Mouse (Mus musculus) naive thymus-derived CD4-positive, alpha-beta T cell, adult 2 months (primary cell): ENCODE data around the gene Ccl11.

Source experiments
- DNase-seq: peaks from one replicate; pipeline ENCODE4 v3.0.0-alpha.2; 2011; ENCODE audit warnings: low read depth

Gene Ccl11

DNA sequence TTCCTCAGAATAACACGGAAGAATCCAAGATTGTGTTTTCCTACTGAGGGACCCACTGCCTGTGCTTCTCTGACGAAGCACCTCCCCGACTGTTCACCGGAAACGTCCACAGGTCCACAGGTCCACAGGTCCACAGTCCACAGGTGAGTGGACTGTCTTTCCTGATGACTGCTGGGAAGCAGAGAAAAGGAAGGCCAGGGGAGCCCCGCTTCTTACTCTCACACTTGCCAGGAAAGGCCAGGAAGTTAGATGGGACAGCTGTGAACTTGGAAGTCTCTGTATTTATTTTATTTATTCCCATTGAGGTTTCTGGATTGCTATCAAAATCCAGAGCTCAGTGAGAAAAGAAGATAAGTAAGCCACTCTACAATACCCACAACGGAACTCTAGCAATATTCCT is 3.8 kb upstream of the Ccl11 start:
- no peak for DNase-seq

DNA sequence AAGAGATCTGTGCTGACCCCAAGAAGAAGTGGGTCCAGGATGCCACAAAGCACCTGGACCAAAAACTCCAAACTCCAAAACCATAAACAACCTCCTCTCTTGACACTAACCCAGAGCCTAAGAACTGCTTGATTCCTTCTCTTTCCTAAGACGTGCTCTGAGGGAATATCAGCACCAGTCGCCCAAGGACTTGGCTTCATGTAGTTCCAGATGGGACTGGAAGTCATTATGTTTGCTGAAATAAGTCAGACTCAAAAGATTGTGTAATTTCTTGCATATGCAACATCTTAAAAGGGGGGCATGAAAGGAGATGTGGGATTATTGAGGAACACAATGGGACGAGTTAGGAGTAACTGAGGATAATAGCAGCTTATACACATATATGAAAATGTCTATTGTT is 4.6 kb downstream of the Ccl11 start:
- DNase-seq: no peak

- no peak for DNase-seq
These were observed 5.8 kb downstream of the Ccl11 start for GRCm38 (mm10) chr11:82063454-82063853.

DNA sequence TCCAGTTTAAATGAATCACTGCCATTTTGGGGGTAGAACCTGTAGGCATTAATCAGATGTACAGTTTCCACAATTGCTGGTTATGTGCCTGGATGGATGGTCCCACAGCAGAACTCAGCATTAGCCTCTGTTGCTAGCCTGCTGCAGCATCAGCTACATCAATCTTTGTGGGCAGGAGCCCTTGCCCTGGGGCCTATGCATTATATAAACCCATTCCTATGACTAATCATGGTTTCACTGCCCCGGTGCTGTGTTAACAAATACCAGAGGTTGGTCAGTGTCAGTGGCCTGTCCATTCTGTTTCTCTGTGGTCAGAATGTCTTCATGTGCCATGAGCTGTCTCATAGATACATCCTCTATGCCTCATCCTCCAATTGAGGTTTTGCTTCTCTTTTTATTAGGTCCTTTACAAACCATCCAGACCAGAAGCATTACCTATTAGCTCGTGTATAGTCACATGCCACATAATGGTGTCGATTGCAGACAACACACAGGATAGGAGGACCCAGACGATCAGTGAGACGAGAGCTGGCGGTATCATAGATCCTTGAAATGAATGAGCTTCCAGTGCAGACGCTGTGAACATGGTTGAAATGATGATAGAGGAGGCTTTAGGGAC is 9.4 kb downstream of the Ccl11 start:
- no peak for DNase-seq

GRCm38 (mm10) chr11:82071076-82071475 is 13.5 kb downstream of the Ccl11 start:
- no peak for DNase-seq

DNA sequence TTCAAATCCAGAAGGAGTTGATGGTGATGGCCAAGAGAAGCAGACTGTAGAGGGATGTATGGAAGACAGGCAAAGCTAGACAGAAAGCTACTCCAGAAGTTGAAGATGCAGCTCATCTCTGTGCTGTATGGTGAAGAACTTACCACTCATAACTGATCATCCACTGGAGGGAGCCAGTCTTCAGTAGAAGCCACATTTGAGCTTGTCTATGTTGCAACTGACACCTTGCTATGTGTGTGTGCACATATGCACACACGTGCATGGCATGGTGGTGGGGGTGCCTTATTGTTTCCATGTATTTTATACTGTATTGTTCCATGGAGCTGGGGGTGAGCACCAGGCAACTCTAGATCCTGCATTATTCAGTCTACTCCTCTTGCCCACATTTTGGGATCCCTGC is 14.8 kb downstream of the Ccl11 start:
- no peak for DNase-seq

DNA sequence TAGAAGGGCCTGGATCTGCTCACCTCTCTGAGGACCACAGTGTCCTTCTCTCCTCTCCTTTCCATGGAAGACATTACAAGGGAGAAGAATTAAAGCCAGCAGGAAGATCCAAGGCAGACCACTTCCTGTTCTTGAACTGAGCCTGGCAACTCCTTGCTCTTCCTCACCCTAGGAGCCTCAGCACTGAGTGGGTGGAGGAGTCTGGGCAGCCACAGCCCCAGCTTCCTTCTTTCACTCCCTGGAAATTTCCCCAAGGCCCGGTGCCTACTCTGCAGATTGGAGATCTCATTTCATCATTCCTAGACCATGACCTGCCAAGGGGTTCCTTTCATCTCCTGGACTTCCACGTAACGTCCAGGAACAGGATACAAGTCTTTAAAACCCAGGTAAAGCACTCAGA is 15.4 kb downstream of the Ccl11 start:
- no peak for DNase-seq

DNA sequence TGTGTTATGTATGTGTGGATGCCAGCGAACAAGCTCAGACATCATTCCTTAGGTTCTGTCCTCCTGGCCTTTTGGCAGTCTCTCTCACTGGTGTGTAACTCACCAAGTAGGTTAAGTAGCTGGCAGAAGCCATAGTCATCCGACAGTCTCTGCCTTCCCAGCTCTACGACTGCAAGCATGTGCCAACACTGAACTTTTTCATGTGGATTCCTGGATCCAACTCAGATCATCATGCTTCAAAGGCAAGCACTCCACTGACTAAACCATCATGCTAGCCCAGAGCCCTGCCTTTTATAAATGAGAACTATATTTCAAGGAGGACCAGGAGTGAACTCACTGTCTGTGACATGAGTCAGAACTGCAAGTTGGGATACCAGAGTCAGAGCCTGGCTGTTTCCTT is 16.1 kb downstream of the Ccl11 start:
- no peak for DNase-seq

GRCm38 (mm10) chr11:82077031-82077430 is 19.4 kb downstream of the Ccl11 start:
- no peak for DNase-seq

DNA sequence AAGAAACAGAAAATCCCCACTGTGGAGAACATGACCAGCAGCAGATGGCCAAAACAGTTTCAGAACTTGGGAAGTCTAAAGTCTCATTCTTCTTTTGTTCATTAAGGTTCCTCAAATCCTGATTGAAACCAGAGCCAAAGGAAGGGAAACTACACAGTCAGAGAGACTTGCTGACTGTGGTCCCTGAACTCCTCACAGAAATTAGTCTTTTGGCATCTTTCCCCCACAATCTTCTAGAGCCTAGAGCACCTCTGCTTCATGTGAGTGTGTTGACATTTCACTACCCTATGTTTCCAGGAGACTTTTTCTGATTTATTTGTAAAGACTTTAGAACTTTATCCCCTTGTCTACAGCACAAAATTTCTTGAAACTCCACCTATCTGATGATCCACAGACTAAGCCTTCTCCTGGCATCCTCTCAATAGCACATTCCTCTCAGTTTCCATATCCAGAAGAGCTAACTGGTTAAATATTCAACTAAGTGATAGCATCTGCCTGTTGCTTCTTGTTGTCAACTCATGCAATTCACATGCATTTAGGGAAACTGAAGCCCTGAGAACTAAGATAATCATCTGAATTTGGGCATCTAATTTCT is 20.6 kb downstream of the Ccl11 start:
- DNase-seq: no peak

DNA sequence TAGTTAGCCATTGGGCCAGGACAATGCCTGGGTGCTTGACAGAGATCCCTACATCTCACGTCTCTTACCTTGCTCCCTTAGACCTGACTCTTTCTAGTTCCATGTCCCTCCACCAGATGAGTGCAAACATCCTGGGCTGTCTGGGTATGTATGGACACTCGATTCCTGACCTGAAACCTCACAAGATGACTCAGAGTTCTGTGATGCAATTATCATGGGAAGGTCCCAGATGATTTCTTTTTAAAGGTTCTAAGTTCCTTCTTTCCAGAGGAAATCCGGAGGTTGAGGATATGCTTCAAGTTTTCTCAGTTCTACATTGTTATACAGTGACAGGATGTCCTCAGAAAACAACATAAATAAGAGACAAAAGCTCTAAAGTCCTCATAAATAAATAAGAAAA is 23.2 kb downstream of the Ccl11 start:
- DNase-seq: no peak

DNA sequence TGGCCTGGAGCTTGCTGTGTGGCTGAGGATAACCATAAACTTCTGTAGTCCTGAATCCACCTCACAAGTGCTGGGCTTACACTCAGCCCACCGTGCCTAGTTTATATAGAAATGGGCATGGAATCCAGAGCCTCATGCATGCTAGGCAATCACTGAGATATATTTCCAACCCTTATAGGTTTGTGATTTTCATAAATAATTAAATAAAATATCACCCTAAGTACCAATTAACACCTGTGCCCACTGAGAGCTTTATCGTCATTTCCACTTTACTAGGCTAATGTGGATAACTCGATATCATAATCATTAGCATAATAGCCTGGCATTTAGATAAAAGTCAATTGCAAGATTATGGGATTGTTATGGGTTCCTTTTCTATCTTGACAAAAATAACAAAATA is 26.7 kb downstream of the Ccl11 start:
- no peak for DNase-seq

- no peak for DNase-seq
These were observed 42.1 kb downstream of the Ccl11 start for GRCm38 (mm10) chr11:82099511-82100323.

DNA sequence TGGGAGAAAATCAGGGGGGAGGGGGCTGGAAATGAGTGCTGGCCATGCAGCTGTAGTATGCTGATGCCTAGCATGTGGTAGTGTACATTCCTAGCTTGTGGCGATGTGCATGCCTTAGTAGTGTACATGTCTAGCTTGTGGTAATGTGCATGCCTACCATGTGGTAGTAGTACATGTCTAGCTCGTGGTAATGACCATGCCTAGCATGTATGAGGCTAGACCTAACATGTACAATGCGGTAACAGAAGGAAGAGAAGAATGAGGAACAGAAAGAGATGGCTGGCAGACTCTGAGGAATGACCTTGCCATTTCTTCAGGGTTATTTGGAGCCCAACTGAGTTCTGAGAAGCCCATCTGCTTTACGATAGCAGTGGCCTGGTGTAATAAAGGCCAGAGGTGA is 43.5 kb downstream of the Ccl11 start:
- no peak for DNase-seq

- no peak for DNase-seq
These were observed 43.9 kb downstream of the Ccl11 start, which contains the start of gene Ccl12 for GRCm38 (mm10) chr11:82101529-82101928. Gene Ccl12, plus strand, starts transcription at chr11:82101845.

DNA sequence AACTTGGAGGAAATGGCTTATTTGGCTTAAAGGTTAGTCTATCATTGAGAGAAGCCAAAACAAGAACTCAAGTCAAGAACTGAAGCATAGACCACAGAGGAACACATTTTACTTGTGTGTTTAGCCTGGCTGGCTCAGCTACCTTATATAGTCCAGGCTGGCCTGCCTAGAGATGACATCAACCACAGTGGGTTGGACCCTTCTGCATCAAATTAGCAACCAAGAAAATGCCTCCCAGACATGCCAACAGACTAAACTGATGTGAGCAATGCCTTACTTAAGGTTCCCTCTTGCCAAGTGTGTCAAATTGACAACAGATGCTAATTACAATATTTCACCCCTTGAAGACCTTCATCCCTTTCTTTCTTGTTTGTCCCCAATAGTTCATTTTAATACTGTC is 52.0 kb downstream of the Ccl11 start:
- no peak for DNase-seq

DNA sequence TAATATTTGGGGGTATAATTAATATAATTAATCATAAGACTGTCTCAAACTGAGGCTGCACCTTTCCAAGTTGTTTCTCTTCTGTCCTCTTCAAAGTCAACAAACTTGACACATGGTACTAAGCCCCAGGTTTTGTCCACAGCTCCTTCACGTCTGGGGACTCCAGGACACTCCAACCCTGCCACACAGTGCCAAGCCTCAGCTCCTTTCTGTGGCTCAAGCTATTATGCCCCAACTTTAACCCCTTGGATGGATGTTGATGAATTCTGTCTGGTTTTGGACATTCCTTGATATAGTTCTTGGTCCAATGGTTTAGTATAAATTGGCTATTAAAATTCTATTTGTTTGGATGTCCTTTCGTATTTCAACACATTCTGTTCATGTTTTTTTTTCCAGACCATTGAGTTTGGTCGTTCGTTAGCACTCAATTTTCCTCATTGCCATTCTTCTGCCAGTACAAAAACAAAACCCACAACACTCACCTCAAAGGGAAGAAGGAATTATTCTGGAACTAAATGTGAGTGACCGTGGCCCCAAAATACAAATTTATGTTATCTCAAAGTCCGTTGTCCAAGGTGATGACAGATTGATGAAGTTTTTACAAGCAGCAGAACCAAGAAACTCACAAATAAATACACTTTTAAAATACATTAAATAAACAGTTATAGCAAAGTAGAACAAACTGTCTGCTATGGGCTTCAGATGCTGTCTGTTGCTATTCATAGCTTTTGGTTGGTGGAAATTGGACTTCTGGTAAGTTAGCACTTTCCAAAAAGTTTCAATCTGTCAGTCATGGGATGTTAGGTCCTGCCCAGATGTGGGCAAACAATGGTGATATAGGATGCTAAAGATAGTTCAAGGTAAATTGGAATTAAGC is 53.0 kb downstream of the Ccl11 start:
- no peak for DNase-seq
